Mouse (Mus musculus) bone marrow macrophage, adult 2 months (primary cell): ENCODE data around the gene Tmem222.

Source experiments
- CTCF ChIP-seq: IDR thresholded peaks from 2 replicates; pipeline ENCODE4 v1.5.1; 2012; ENCODE audit warnings: low read depth, mild to moderate bottlenecking, low read length, moderate library complexity
- POLR2A ChIP-seq: IDR thresholded peaks from 2 replicates; pipeline ENCODE4 v1.6.1; 2012; ENCODE audit warnings: mild to moderate bottlenecking, low read depth, low read length, borderline replicate concordance

- TF ChIP-seq POLR2A (no peak), CTCF (no peak)
These were observed 22.2 kb downstream of the Tmem222 start for GRCm38 (mm10) chr4:133255392-133255791.
